Mouse (Mus musculus): ENCODE results near the gene Ccdc88c. TPM values are rescaled to one million over a fixed set of nuclear protein-coding genes. Genes with fewer than 3 reads are reported as not detected.

Ccdc88c gene
- total RNA-seq, 2 experiments from 2014 or later, result 1.1 to 2.1 TPM

Small RNA genes lying within 50 kb of the gene (microRNA-seq; reads per million reads assigned to microRNA genes)
- 0 reads per million in 2 experiments for gene Mir1190 (ENCODE audit: borderline number of aligned reads in 2 of 2)

Other genes starting within 250 kb of the Ccdc88c start
- gene Dglucy, start 250.0 kb downstream of the Ccdc88c start, total RNA-seq (2021), result 10 to 100 TPM; 20.5 to 24.8 TPM
- 1 to 10 TPM; 1.1 to 1.9 TPM for gene Gpr68, start 120.9 kb downstream of the Ccdc88c start, total RNA-seq (2021)
- gene Ppp4r3a, start 54.6 kb upstream of the Ccdc88c start, total RNA-seq (2021), result 10 to 100 TPM; 45.2 to 53.9 TPM